Mouse (Mus musculus) hindbrain, postnatal 0 days (tissue): ENCODE measurements around the gene Epm2aip1. TPM values are rescaled to one million over a fixed set of nuclear protein-coding genes. Genes with fewer than 3 reads are reported as not detected.
A peak's percentile ranks its signal among the peaks of the same experiment; 100 is the strongest.

Source experiments
- ATAC-seq: fragments of 200-750 bp; cut with Nextera tagmentation; 2 replicates; pipeline ENCODE4 v1.8.0; 2017; ENCODE audit warnings: mild to moderate bottlenecking, moderate TSS enrichment, moderate library complexity
- DNase-seq: peaks from one replicate; pipeline ENCODE4 v3.0.0-alpha.2; 2015; ENCODE audit warnings: low spot score
- H3K27ac ChIP-seq: fragments of 300-500 bp; sonication (generic); 2 replicates; pipeline ENCODE4 v1.5.1; 2014; ENCODE audit warnings: mild to moderate bottlenecking
- H3K27me3 ChIP-seq: fragments of 300-500 bp; sonication (generic); 2 replicates; pipeline ENCODE4 v1.6.1; 2014; ENCODE audit warnings: low read length, mixed read lengths; ENCODE audit not compliant: insufficient read depth
- H3K36me3 ChIP-seq: fragments of 300-500 bp; sonication (generic); 2 replicates; pipeline ENCODE4 v1.6.1; 2014; ENCODE audit warnings: low read length, mixed read lengths; ENCODE audit not compliant: insufficient read depth
- H3K4me1 ChIP-seq: fragments of 300-500 bp; sonication (generic); 2 replicates; pipeline ENCODE4 v1.6.1; 2014; ENCODE audit warnings: antibody characterized with exemption, low read length, mixed read lengths; ENCODE audit not compliant: insufficient read depth
- H3K4me2 ChIP-seq: fragments of 300-500 bp; sonication (generic); 2 replicates; pipeline ENCODE4 v1.6.1; 2014; ENCODE audit warnings: low read depth, mild to moderate bottlenecking, low read length, moderate library complexity, mixed read lengths
- H3K4me3 ChIP-seq: fragments of 300-500 bp; sonication (generic); 2 replicates; pipeline ENCODE4 v1.5.1; 2014; ENCODE audit warnings: low read length
- H3K9ac ChIP-seq: fragments of 300-500 bp; sonication (generic); replicated peaks from 2 replicates; pipeline ENCODE4 v1.6.1; 2014; ENCODE audit warnings: mild to moderate bottlenecking, low read length, moderate library complexity, mixed read lengths
- H3K9me3 ChIP-seq: fragments of 300-500 bp; sonication (generic); 2 replicates; pipeline ENCODE4 v1.6.1; 2016; ENCODE audit warnings: low read length, mixed read lengths
- CTCF ChIP-seq: IDR thresholded peaks from 2 replicates; pipeline ENCODE4 v1.5.1; 2016; ENCODE audit warnings: antibody characterized with exemption, control low read depth, low read depth
- whole genome bisulfite sequencing: fragments of 180-500 bp; shearing (Covaris S2); extraction: QIAGEN DNeasy Blood & Tissue Kit; methylation state at CpG from one replicate; pipeline ENCODE4 v1.1.7; 2014; 5-methylcytosine and 5-hydroxymethylcytosine counted together
- polyA plus RNA-seq: library from polyadenylated mRNA; unstranded; fragments of >200 nt; fragmentation: Nextera tagmentation; extraction: Ambion mirVana; gene quantifications from 2 replicates; pipeline ENCODE4 v1.2.1, GENCODE M21; 2015
- total RNA-seq: library from RNA; depleted of rRNA; stranded (reverse); fragments of >200 nt; gene quantifications from 2 replicates; pipeline ENCODE4 v1.2.3, GENCODE M21; 2014

The Epm2aip1 gene
- total and polyA plus RNA-seq, 2 experiments from 2014 or later, result 36.0 to 81.4 TPM

DNA sequence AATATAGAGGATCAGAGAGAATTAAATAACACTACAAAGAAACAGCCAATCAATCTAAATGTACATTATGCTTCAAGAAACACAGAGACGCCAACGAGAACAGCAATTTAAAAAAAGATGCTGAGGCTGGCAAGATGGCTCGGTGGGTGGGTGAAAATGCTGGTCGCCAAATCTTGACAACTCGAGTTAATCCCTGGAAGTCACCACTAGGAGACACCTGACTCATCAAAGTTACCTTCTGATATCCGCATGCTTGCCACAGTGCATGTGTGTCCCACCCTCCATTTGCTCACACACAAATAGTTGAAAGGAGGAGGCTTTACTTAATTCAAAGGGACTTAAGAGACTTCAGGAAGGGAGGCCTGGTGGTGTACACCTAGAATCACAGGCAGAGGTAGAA, 26.2 kb upstream of the Epm2aip1 start:
- no peak overlapping the region for H3K9ac ChIP-seq
- no peak overlapping the region for H3K4me2 ChIP-seq
- no peak overlapping the region for H3K27ac ChIP-seq
- ATAC-seq (no peak), DNase-seq (no peak)
- no peaks in the 10 kb centered on the region for H3K9me3 ChIP-seq
- no peak overlapping the region for H3K4me3 ChIP-seq
- H3K27me3 ChIP-seq, result no peaks in the 10 kb centered on the region
- H3K4me1 ChIP-seq, result no peaks in the 10 kb centered on the region
- no peak for TF ChIP-seq CTCF
- WGBS, result 75% methylated on average over 6 of the region's 6 CpGs
- H3K36me3 ChIP-seq, result peaks cover 14% of the 10 kb centered on the region; the same call in 1 of the 2 replicates

DNA sequence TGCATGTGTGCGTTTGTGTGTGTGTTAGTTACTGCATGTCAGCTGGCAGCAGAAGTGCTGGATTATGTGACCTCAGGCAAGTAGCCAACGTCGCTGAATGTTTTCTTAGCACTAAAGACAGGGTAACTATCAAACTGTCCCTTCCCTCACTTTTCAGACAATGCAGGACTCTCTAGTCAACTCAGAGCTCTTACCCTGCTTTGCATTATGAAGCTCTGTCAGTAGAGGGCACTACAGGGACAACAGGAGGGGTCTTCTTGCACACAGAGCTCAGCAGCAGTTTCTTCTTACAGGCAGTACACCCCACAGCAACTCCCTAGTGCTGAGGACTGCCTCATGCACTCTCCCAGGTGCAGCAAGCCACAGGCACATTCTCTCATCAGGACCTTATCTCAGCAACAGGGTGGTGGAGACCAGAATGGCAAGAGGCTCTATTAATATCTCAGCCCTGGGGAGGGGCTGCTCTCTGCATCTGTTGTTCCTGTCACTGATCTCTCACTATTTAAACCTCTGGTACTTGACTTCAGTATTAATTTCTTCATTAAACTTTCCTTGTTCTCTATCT, 24.0 kb upstream of the Epm2aip1 start:
- Histone ChIP-seq H3K27me3 (no peaks in the 10 kb centered on the region), H3K9me3 (no peaks in the 10 kb centered on the region), H3K4me2 (no peak overlapping the region), H3K9ac (no peak overlapping the region), H3K4me3 (no peak overlapping the region), H3K4me1 (no peaks in the 10 kb centered on the region), H3K27ac (no peak overlapping the region), H3K36me3 (peaks cover 18% of the 10 kb centered on the region; the same call in 1 of the 2 replicates)
- ATAC-seq (no peak), DNase-seq (peak; percentile 9)
- TF ChIP-seq CTCF, result peak; percentile 40
- 82% methylated on average over 3 of the region's 3 CpGs for WGBS

DNA sequence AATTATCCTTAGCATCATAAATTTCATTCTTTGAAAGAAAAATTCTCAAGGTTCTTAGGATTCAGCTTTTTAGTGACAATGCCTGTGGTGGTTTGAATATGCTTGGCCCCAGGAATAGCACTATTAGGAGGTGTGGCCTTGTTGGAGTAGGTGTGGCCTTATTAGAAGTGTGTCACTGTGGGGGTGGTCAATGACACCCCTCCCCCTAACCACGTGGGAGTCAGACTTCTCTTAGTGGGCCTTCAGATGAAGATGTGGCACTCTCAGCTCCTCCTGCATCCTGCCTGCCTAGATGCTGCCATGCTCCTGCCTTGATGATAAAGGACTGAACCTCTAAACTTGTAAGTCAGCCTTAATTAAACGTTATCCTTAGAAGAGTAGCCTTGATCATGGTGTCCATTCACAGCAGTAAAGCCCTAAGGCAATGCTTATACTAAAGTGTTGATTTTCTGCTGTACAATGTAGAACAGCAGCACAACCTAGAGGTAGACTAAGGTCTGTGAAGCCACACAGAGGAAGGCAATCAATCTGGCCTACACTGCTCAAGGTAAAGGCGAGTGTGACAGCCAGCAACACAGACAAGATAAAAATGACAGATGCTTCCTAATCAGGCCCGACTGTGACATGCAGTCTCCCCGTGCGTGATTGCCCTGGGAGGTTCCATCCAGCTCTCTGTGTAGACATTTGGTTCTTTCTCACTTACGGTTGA, 19.4 kb upstream of the Epm2aip1 start:
- H3K27ac ChIP-seq, result no peak overlapping the region
- peak; percentile 19 for DNase-seq
- peaks cover 28% of the 10 kb centered on the region for H3K36me3 ChIP-seq
- H3K4me1 ChIP-seq, result no peaks in the 10 kb centered on the region
- peak; percentile 56 for TF ChIP-seq CTCF
- H3K4me2 ChIP-seq, result no peak overlapping the region
- H3K9ac ChIP-seq, result no peak overlapping the region
- peak; percentile 68 for ATAC-seq
- H3K27me3 ChIP-seq, result no peaks in the 10 kb centered on the region
- H3K9me3 ChIP-seq, result no peaks in the 10 kb centered on the region
- H3K4me3 ChIP-seq, result no peak overlapping the region
- WGBS, result 79% methylated on average over 7 of the region's 7 CpGs

GRCm38 (mm10) chr9:111260360-111260985, 11.3 kb upstream of the Epm2aip1 start:
- peak; percentile 76; the same call in 1 of the 2 replicates for ATAC-seq
- 54% methylated on average over 1 of the region's 1 CpGs for WGBS

DNA sequence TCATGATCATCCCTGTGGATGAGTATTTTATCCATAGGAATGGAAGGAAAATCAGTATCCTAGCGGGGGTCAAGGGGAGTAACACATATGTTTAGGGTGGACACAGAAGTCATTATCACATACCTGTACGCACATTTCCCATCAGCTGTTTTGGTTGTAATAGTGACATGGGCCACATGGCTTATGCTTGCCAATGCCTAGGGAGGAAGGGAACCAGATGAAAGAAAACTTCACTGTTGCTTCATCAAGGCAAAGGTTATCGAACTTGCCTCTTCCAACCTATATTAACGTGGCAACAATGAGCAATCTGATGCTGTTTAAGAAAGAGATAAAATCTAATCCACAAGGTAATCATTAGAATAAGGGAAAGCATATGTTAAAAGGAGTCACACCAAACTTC, 10.4 kb upstream of the Epm2aip1 start:
- ATAC-seq, result no peak
- TF ChIP-seq CTCF, result no peak
- Histone ChIP-seq H3K9me3 (no peaks in the 10 kb centered on the region), H3K27ac (no peak overlapping the region), H3K36me3 (peaks cover 25% of the 10 kb centered on the region), H3K4me2 (no peak overlapping the region), H3K4me3 (no peak overlapping the region), H3K4me1 (0 out of 2 replicates have a peak, but pooled peaks cover 4% of the 10 kb centered on the region), H3K9ac (no peak overlapping the region), H3K27me3 (no peaks in the 10 kb centered on the region)
- no peak for DNase-seq
- WGBS, result 92% methylated on average over 4 of the region's 4 CpGs

More at GRCm38 (mm10) chr9:111260360-111260985, 11.3 kb upstream of the Epm2aip1 start:
- H3K27me3 ChIP-seq, result no peaks in the 10 kb centered on the region
- peak overlapping the region; percentile 32; the same call in 1 of the 2 replicates for H3K27ac ChIP-seq
- no peak for TF ChIP-seq CTCF
- no peak overlapping the region for H3K9ac ChIP-seq
- H3K9me3 ChIP-seq, result no peaks in the 10 kb centered on the region
- no peak overlapping the region for H3K4me3 ChIP-seq
- 0 out of 2 replicates have a peak, but pooled peaks cover 4% of the 10 kb centered on the region for H3K4me1 ChIP-seq
- DNase-seq, result peak; percentile 60
- peaks cover 29% of the 10 kb centered on the region for H3K36me3 ChIP-seq
- H3K4me2 ChIP-seq, result no peak overlapping the region

DNA sequence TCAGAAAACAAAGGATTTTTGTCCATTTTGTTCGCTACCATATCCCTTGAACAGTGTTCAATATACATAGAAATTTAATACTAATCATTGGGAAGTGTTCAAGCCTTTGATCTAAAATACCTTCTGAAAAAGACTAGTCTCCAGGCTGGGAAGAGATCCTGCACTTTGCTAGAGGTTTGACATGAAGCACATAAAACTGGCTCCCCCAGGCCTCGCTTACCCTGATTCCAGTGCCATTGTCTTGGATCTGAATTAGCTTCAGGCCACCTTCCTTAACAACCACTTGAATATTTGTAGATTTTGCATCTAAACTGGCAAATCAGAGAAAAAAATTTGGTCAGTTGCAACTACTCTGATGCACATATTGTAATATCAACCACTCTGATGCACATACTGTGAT, 3.7 kb upstream of the Epm2aip1 start:
- Histone ChIP-seq H3K4me2 (no peak overlapping the region), H3K4me1 (peaks cover 8% of the 10 kb centered on the region; the same call in 1 of the 2 replicates)

More for the DNA sequence above, 3.7 kb upstream of the Epm2aip1 start:
- Histone ChIP-seq H3K36me3 (peaks cover 12% of the 10 kb centered on the region; the same call in 1 of the 2 replicates), H3K27ac (no peak overlapping the region), H3K9ac (no peak overlapping the region), H3K27me3 (no peaks in the 10 kb centered on the region), H3K4me3 (no peak overlapping the region), H3K9me3 (no peaks in the 10 kb centered on the region)
- ATAC-seq, result no peak
- 94% methylated on average over 2 of the region's 2 CpGs for WGBS
- DNase-seq, result no peak
- TF ChIP-seq CTCF, result no peak
